Mouse (Mus musculus): ENCODE data around the gene Nin. TPM values are rescaled to one million over a fixed set of nuclear protein-coding genes. Genes with fewer than 3 reads are reported as not detected.
A peak's percentile ranks its signal among the peaks of the same experiment; 100 is the strongest.

Gene Nin
- total and polyA plus RNA-seq, 2 experiments, result 1.1 to 2.1 TPM

- H3K4me1 ChIP-seq (ENCODE audit: control insufficient read depth, insufficient read depth, low read length), result no peaks in the 10 kb centered on the region
- 92% methylated on average over 6 of the region's 6 CpGs for WGBS
- no peaks in the 10 kb centered on the region for H3K27me3 ChIP-seq (ENCODE audit: control insufficient read depth, insufficient read depth, low read length)
- no peak overlapping the region for H3K9ac ChIP-seq (ENCODE audit: low read depth, low read length)
- H3K27ac ChIP-seq (replicated peaks; ENCODE audit: insufficient read depth, low read depth, low read length), result no peak overlapping the region
- DNase-seq (ENCODE audit: extremely low read depth, low read depth, low spot score), result no peak
- TF ChIP-seq POLR2A (IDR thresholded peaks at IDR 0.05; ENCODE audit: extremely low read depth, insufficient read depth, low read length), result no peak
- no peak for TF ChIP-seq CTCF (IDR thresholded peaks at IDR 0.05; ENCODE audit: low read depth, low read length)
- H3K4me3 ChIP-seq (ENCODE audit: insufficient read depth, low read depth, low read length), result no peak overlapping the region
- peaks cover 36% of the 10 kb centered on the region for H3K36me3 ChIP-seq (ENCODE audit: control insufficient read depth, insufficient read depth, low read length)
- no peaks in the 10 kb centered on the region for H3K79me2 ChIP-seq (ENCODE audit: control insufficient read depth, insufficient read depth, low read length)
Observed at GRCm38 (mm10) chr12:69963141-69963540, 150.4 kb downstream of the Nin start.

- DNase-seq (ENCODE audit: extremely low read depth, low read depth, low spot score), result peak; percentile 69
- Histone ChIP-seq H3K4me3 (ENCODE audit: insufficient read depth, low read depth, low read length) (no peak overlapping the region), H3K27ac (replicated peaks; ENCODE audit: insufficient read depth, low read depth, low read length) (no peak overlapping the region), H3K36me3 (ENCODE audit: control insufficient read depth, insufficient read depth, low read length) (peaks cover 35% of the 10 kb centered on the region), H3K9ac (ENCODE audit: low read depth, low read length) (no peak overlapping the region), H3K4me1 (ENCODE audit: control insufficient read depth, insufficient read depth, low read length) (no peaks in the 10 kb centered on the region), H3K79me2 (ENCODE audit: control insufficient read depth, insufficient read depth, low read length) (no peaks in the 10 kb centered on the region), H3K27me3 (ENCODE audit: control insufficient read depth, insufficient read depth, low read length) (no peaks in the 10 kb centered on the region)
- WGBS, result 44% methylated on average over 4 of the region's 4 CpGs
- peak; percentile 76 for TF ChIP-seq CTCF (IDR thresholded peaks at IDR 0.05; ENCODE audit: low read depth, low read length)
- TF ChIP-seq POLR2A (IDR thresholded peaks at IDR 0.05; ENCODE audit: extremely low read depth, insufficient read depth, low read length), result no peak
Observed at GRCm38 (mm10) chr12:69962468-69962867, 151.0 kb downstream of the Nin start.

Other genes starting within 250 kb of the Nin start
- 1.5 and 1.7 TPM in 2 replicates for gene Atl1, start 221.1 kb downstream of the Nin start, total RNA-seq (2014; rRNA removed)
- 0.40 and 0.62 TPM in 2 replicates for gene Atl1, start 221.1 kb downstream of the Nin start, polyA plus RNA-seq (2012; rRNA removed)
- gene Map4k5, start 220.5 kb downstream of the Nin start, total RNA-seq (2014; rRNA removed), result 15.6 and 16.2 TPM in 2 replicates
- 1.8 and 3.6 TPM in 2 replicates for gene Map4k5, start 220.5 kb downstream of the Nin start, polyA plus RNA-seq (2012; rRNA removed)
- 10.1 and 11.4 TPM in 2 replicates for gene Sav1, start 126.7 kb downstream of the Nin start, total RNA-seq (2014; rRNA removed)
- 4.4 and 5.4 TPM in 2 replicates for gene Sav1, start 126.7 kb downstream of the Nin start, polyA plus RNA-seq (2012; rRNA removed)
- not detected in 2 replicates for gene Abhd12b, start 40.4 kb upstream of the Nin start, total RNA-seq (2014; rRNA removed)
- gene Abhd12b, start 40.4 kb upstream of the Nin start, polyA plus RNA-seq (2012; rRNA removed), result not detected in 2 replicates
- gene Pygl, start 117.8 kb upstream of the Nin start, total RNA-seq (2014; rRNA removed), result 290 and 428 TPM in 2 replicates
- gene Pygl, start 117.8 kb upstream of the Nin start, polyA plus RNA-seq (2012; rRNA removed), result 281 and 298 TPM in 2 replicates
- 0.07 TPM in 1 of 2 replicates, not detected in the other for gene Trim9, start 233.9 kb upstream of the Nin start, total RNA-seq (2014; rRNA removed)
- gene Trim9, start 233.9 kb upstream of the Nin start, polyA plus RNA-seq (2012; rRNA removed), result not detected in 2 replicates